Mouse (Mus musculus): Measurements from ENCODE around the gene 1700008O03Rik. TPM values are rescaled to one million over a fixed set of nuclear protein-coding genes. Genes with fewer than 3 reads are reported as not detected.

The 1700008O03Rik gene
- polyA plus RNA-seq, 1 experiment from 2014 or later = 3.6 TPM

- peak overlapping the region; percentile 82 for H3K4me2 ChIP-seq (ENCODE audit: low read length)
- H3K4me3 ChIP-seq (ENCODE audit: low read depth, low read length) = peak overlapping the region; percentile 59
- peak overlapping the region; percentile 81 for H3K9ac ChIP-seq (ENCODE audit: low read depth, low read length)
- 0 out of 2 replicates have a peak, but pooled peaks cover 4% of the 10 kb centered on the region for H3K9me3 ChIP-seq (replicated peaks; ENCODE audit: control insufficient read depth, low read length, poor library complexity, severe bottlenecking)
- H3K27ac ChIP-seq (ENCODE audit: low read length) = peak overlapping the region; percentile 66
- no peaks in the 10 kb centered on the region for H3K27me3 ChIP-seq (ENCODE audit: control insufficient read depth, insufficient read depth, low read depth, low read length)
- no peaks in the 10 kb centered on the region for H3K36me3 ChIP-seq (ENCODE audit: control insufficient read depth, insufficient read depth, low read length)
- peak; percentile 76 for ATAC-seq
- 0% methylated on average over 17 of the region's 17 CpGs for WGBS
- H3K4me1 ChIP-seq (ENCODE audit: control insufficient read depth, insufficient read depth, low read length) = peaks cover 5% of the 10 kb centered on the region
These were observed 932 bp downstream of the 1700008O03Rik start for GRCm38 (mm10) chr7:44384716-44385059.

DNA sequence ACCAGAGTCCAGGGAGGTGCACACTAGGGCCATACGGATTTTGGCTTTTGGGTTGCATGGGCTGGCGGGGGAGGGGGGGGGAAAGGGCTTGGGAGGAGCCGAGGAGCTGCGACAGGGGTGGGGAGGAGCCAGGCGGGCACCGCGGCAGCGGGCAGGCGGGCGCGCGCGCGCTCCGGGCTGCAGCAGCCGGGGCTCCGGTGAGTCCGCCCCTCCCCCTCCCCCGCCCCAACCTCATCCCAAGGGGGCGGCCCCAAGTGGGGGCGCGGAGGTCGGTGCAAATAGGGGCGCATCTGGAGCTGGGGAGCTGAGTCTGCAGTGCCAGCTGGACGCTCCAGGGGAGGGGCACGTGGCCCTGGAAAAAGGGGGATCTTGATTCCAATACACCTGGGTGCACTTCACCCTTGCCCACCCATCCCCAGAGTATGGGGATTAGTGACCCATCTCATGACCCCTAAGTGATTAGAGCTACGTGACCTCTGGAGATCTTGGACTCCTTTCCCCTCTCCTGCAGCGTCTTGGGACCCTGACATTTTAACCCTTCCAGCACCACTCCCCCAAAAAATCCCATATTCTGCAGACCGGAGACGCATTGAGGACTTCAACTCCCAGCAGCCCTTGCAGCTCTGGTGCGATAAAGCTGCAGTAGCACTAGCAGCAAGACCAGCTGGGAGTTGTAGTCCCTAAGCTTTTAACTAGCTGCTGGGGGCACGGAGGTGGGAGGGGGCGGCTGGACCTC, 1.5 kb downstream of the 1700008O03Rik start, which contains the start of gene Syt3:
Syt3 (plus strand) TSS at position 123 of the 736 bp plus-strand sequence.
- H3K27ac ChIP-seq (ENCODE audit: low read length) = peak within 1 kb of the TSS; percentile 71
- peak within 1 kb of the TSS; percentile 81 for H3K9ac ChIP-seq (ENCODE audit: low read depth, low read length)
- H3K4me3 ChIP-seq (ENCODE audit: low read depth, low read length) = peak within 1 kb of the TSS; percentile 59
- ATAC-seq = peak; percentile 92
- no peaks in the 10 kb centered on the region for H3K27me3 ChIP-seq (ENCODE audit: control insufficient read depth, insufficient read depth, low read depth, low read length)
- H3K4me2 ChIP-seq (ENCODE audit: low read length) = peak within 1 kb of the TSS; percentile 82
- WGBS = under 1% methylated on average over 11 of the region's 33 CpGs
- H3K36me3 ChIP-seq (ENCODE audit: control insufficient read depth, insufficient read depth, low read length) = no peaks in the 10 kb centered on the region
- peaks cover 5% of the 10 kb centered on the region for H3K4me1 ChIP-seq (ENCODE audit: control insufficient read depth, insufficient read depth, low read length)
- H3K9me3 ChIP-seq (replicated peaks; ENCODE audit: control insufficient read depth, low read length, poor library complexity, severe bottlenecking) = 0 out of 2 replicates have a peak, but pooled peaks cover 4% of the 10 kb centered on the region

- Histone ChIP-seq H3K27me3 (ENCODE audit: control insufficient read depth, insufficient read depth, low read depth, low read length) (no peaks in the 10 kb centered on the region), H3K4me1 (ENCODE audit: control insufficient read depth, insufficient read depth, low read length) (peaks cover 5% of the 10 kb centered on the region), H3K36me3 (ENCODE audit: control insufficient read depth, insufficient read depth, low read length) (no peaks in the 10 kb centered on the region), H3K4me3 (ENCODE audit: low read depth, low read length) (no peak overlapping the region), H3K4me2 (ENCODE audit: low read length) (peak overlapping the region; percentile 12; the same call in 1 of the 2 replicates), H3K9ac (ENCODE audit: low read depth, low read length) (peak overlapping the region; percentile 43; the same call in 1 of the 2 replicates), H3K9me3 (replicated peaks; ENCODE audit: control insufficient read depth, low read length, poor library complexity, severe bottlenecking) (0 out of 2 replicates have a peak, but pooled peaks cover 4% of the 10 kb centered on the region), H3K27ac (ENCODE audit: low read length) (peak overlapping the region; percentile 71)
- 56% methylated on average over 12 of the region's 12 CpGs for WGBS
- no peak for ATAC-seq
These were observed 3.1 kb downstream of the 1700008O03Rik start for GRCm38 (mm10) chr7:44382541-44382940.

- Histone ChIP-seq H3K27me3 (ENCODE audit: control insufficient read depth, insufficient read depth, low read depth, low read length) (no peaks in the 10 kb centered on the region), H3K4me2 (ENCODE audit: low read length) (no peak overlapping the region), H3K9me3 (replicated peaks; ENCODE audit: control insufficient read depth, low read length, poor library complexity, severe bottlenecking) (0 out of 2 replicates have a peak, but pooled peaks cover 4% of the 10 kb centered on the region), H3K9ac (ENCODE audit: low read depth, low read length) (no peak overlapping the region), H3K36me3 (ENCODE audit: control insufficient read depth, insufficient read depth, low read length) (no peaks in the 10 kb centered on the region), H3K4me1 (ENCODE audit: control insufficient read depth, insufficient read depth, low read length) (peaks cover 10% of the 10 kb centered on the region), H3K4me3 (ENCODE audit: low read depth, low read length) (no peak overlapping the region), H3K27ac (ENCODE audit: low read length) (no peak overlapping the region)
- 58% methylated on average over 4 of the region's 4 CpGs for WGBS
- ATAC-seq = no peak
These were observed 7.3 kb downstream of the 1700008O03Rik start for GRCm38 (mm10) chr7:44378290-44378689.

- H3K27me3 ChIP-seq (ENCODE audit: control insufficient read depth, insufficient read depth, low read depth, low read length) = no peaks in the 10 kb centered on the region
- no peak overlapping the region for H3K27ac ChIP-seq (ENCODE audit: low read length)
- no peak for ATAC-seq
- no peak overlapping the region for H3K4me2 ChIP-seq (ENCODE audit: low read length)
- H3K9ac ChIP-seq (ENCODE audit: low read depth, low read length) = no peak overlapping the region
- H3K4me3 ChIP-seq (ENCODE audit: low read depth, low read length) = no peak overlapping the region
- H3K9me3 ChIP-seq (replicated peaks; ENCODE audit: control insufficient read depth, low read length, poor library complexity, severe bottlenecking) = 0 out of 2 replicates have a peak, but pooled peaks cover 4% of the 10 kb centered on the region
- 53% methylated on average over 3 of the region's 3 CpGs for WGBS
- peaks cover 13% of the 10 kb centered on the region for H3K4me1 ChIP-seq (ENCODE audit: control insufficient read depth, insufficient read depth, low read length)
- no peaks in the 10 kb centered on the region for H3K36me3 ChIP-seq (ENCODE audit: control insufficient read depth, insufficient read depth, low read length)
These were observed 9.8 kb downstream of the 1700008O03Rik start for GRCm38 (mm10) chr7:44375793-44376192.

GRCm38 (mm10) chr7:44375207-44375606, 10.4 kb downstream of the 1700008O03Rik start:
- Histone ChIP-seq H3K9me3 (replicated peaks; ENCODE audit: control insufficient read depth, low read length, poor library complexity, severe bottlenecking) (no peaks in the 10 kb centered on the region), H3K27ac (ENCODE audit: low read length) (peak overlapping the region; percentile 80), H3K36me3 (ENCODE audit: control insufficient read depth, insufficient read depth, low read length) (no peaks in the 10 kb centered on the region), H3K4me1 (ENCODE audit: control insufficient read depth, insufficient read depth, low read length) (peaks cover 13% of the 10 kb centered on the region), H3K9ac (ENCODE audit: low read depth, low read length) (peak overlapping the region; percentile 72), H3K4me2 (ENCODE audit: low read length) (peak overlapping the region; percentile 74), H3K4me3 (ENCODE audit: low read depth, low read length) (peak overlapping the region; percentile 56; the same call in 1 of the 2 replicates), H3K27me3 (ENCODE audit: control insufficient read depth, insufficient read depth, low read depth, low read length) (no peaks in the 10 kb centered on the region)
- no peak for ATAC-seq
- 4% methylated on average over 10 of the region's 10 CpGs for WGBS

GRCm38 (mm10) chr7:44374756-44375155, 10.9 kb downstream of the 1700008O03Rik start:
- ATAC-seq = peak; percentile 18
- peak overlapping the region; percentile 56 for H3K4me3 ChIP-seq (ENCODE audit: low read depth, low read length)
- peak overlapping the region; percentile 80 for H3K27ac ChIP-seq (ENCODE audit: low read length)
- H3K4me2 ChIP-seq (ENCODE audit: low read length) = peak overlapping the region; percentile 74
- 3% methylated on average over 5 of the region's 5 CpGs for WGBS
- no peaks in the 10 kb centered on the region for H3K9me3 ChIP-seq (replicated peaks; ENCODE audit: control insufficient read depth, low read length, poor library complexity, severe bottlenecking)
- H3K4me1 ChIP-seq (ENCODE audit: control insufficient read depth, insufficient read depth, low read length) = peaks cover 13% of the 10 kb centered on the region
- peak overlapping the region; percentile 72 for H3K9ac ChIP-seq (ENCODE audit: low read depth, low read length)
- no peaks in the 10 kb centered on the region for H3K27me3 ChIP-seq (ENCODE audit: control insufficient read depth, insufficient read depth, low read depth, low read length)
- no peaks in the 10 kb centered on the region for H3K36me3 ChIP-seq (ENCODE audit: control insufficient read depth, insufficient read depth, low read length)

GRCm38 (mm10) chr7:44373889-44374652, 11.5 kb downstream of the 1700008O03Rik start:
- Histone ChIP-seq H3K27ac (ENCODE audit: low read length) (peak overlapping the region; percentile 80), H3K4me2 (ENCODE audit: low read length) (peak overlapping the region; percentile 74), H3K27me3 (ENCODE audit: control insufficient read depth, insufficient read depth, low read depth, low read length) (no peaks in the 10 kb centered on the region), H3K9me3 (replicated peaks; ENCODE audit: control insufficient read depth, low read length, poor library complexity, severe bottlenecking) (no peaks in the 10 kb centered on the region), H3K4me1 (ENCODE audit: control insufficient read depth, insufficient read depth, low read length) (peaks cover 13% of the 10 kb centered on the region), H3K9ac (ENCODE audit: low read depth, low read length) (peak overlapping the region; percentile 72), H3K4me3 (ENCODE audit: low read depth, low read length) (peak overlapping the region; percentile 56), H3K36me3 (ENCODE audit: control insufficient read depth, insufficient read depth, low read length) (no peaks in the 10 kb centered on the region)
- under 1% methylated on average over 19 of the region's 19 CpGs for WGBS
- peak; percentile 94 for ATAC-seq
